Mouse (Mus musculus) liver, adult 2 months (tissue): ENCODE data around the gene Trim69. TPM values are rescaled to one million over a fixed set of nuclear protein-coding genes. Genes with fewer than 3 reads are reported as not detected.

Source experiments
- DNase-seq: peaks from one replicate; pipeline ENCODE4 v3.0.0-alpha.2; 2011; ENCODE audit warnings: low read depth, low spot score; ENCODE audit errors: extremely low read depth
- H3K27ac ChIP-seq: fragments of 200-500 bp; replicated peaks from 2 replicates; pipeline ENCODE4 v1.5.1; 2012; ENCODE audit warnings: low read depth, mild to moderate bottlenecking, control low read depth, inconsistent platforms, low read length; ENCODE audit not compliant: insufficient read depth
- H3K27me3 ChIP-seq: fragments of 200-500 bp; 2 replicates; pipeline ENCODE4 v1.6.1; 2012; ENCODE audit warnings: mild to moderate bottlenecking, moderate library complexity, low read length, inconsistent platforms; ENCODE audit not compliant: control insufficient read depth, insufficient read depth
- H3K36me3 ChIP-seq: fragments of 200-500 bp; 2 replicates; pipeline ENCODE4 v1.6.1; 2012; ENCODE audit warnings: low read length, inconsistent platforms; ENCODE audit not compliant: control insufficient read depth, insufficient read depth
- H3K4me1 ChIP-seq: fragments of 200-500 bp; 2 replicates; pipeline ENCODE4 v1.6.1; 2011; ENCODE audit warnings: low read length; ENCODE audit not compliant: control insufficient read depth, insufficient read depth
- H3K4me3 ChIP-seq: fragments of 200-500 bp; 2 replicates; pipeline ENCODE4 v1.5.1; 2011; ENCODE audit warnings: low read depth, mild to moderate bottlenecking, control low read depth, low read length, moderate library complexity; ENCODE audit not compliant: insufficient read depth
- H3K79me2 ChIP-seq: fragments of 200-500 bp; 2 replicates; pipeline ENCODE4 v1.6.1; 2012; ENCODE audit warnings: inconsistent platforms, mild to moderate bottlenecking, low read length, moderate library complexity; ENCODE audit not compliant: control insufficient read depth, insufficient read depth
- H3K9ac ChIP-seq: fragments of 200-500 bp; 2 replicates; pipeline ENCODE4 v1.6.1; 2012; ENCODE audit warnings: low read depth, mild to moderate bottlenecking, control low read depth, inconsistent platforms, low read length
- CTCF ChIP-seq: fragments of 200-500 bp; IDR thresholded peaks from 2 replicates; pipeline ENCODE4 v1.5.1; 2011; ENCODE audit warnings: low read depth, low read length, control low read depth
- POLR2A ChIP-seq: fragments of 200-500 bp; IDR thresholded peaks from 2 replicates; pipeline ENCODE4 v1.6.1; 2011; ENCODE audit warnings: low read length, control low read depth; ENCODE audit not compliant: insufficient read depth; ENCODE audit errors: extremely low read depth
- WGBS: fragments of 180-500 bp; shearing (Covaris S2); methylation state at CpG from one replicate; pipeline ENCODE4 v1.1.7; 2018; 5-methylcytosine and 5-hydroxymethylcytosine counted together
- polyA plus RNA-seq: library from polyadenylated mRNA; depleted of rRNA; stranded (reverse); fragments of >200 nt; gene quantifications from 2 replicates; pipeline ENCODE4 v1.2.3, GENCODE M21; 2012; rRNA removed
- total RNA-seq: library from RNA; depleted of rRNA; stranded (reverse); fragments of >200 nt; gene quantifications from 2 replicates; pipeline ENCODE4 v1.2.3, GENCODE M21; 2014; rRNA removed

The Trim69 gene
- total RNA-seq (0.09 and 0.13 TPM in 2 replicates), polyA plus RNA-seq (0.07 TPM in 1 of 2 replicates, not detected in the other)

- Histone ChIP-seq H3K27me3 (no peaks in the 10 kb centered on the region), H3K27ac (no peak within 1 kb of the TSS), H3K4me3 (no peak within 1 kb of the TSS), H3K36me3 (no peaks in the 10 kb centered on the region), H3K79me2 (no peaks in the 10 kb centered on the region), H3K9ac (no peak within 1 kb of the TSS), H3K4me1 (peaks cover 11% of the 10 kb centered on the region)
- 29% methylated on average over 2 of the region's 2 CpGs for WGBS
- DNase-seq, result peak; percentile 72
- no peak for TF ChIP-seq POLR2A
- TF ChIP-seq CTCF, result peak; percentile 90
Measured at GRCm38 (mm10) chr2:122160680-122161079, at the start of gene Trim69. TSS of gene Trim69 (plus strand) at chr2:122160700.

- 95% methylated on average over 2 of the region's 2 CpGs for WGBS
- H3K4me1 ChIP-seq, result peaks cover 4% of the 10 kb centered on the region; the same call in 1 of the 2 replicates
- no peak overlapping the region for H3K27ac ChIP-seq
- peaks cover 9% of the 10 kb centered on the region for H3K36me3 ChIP-seq
- H3K79me2 ChIP-seq, result peaks cover 5% of the 10 kb centered on the region; the same call in 1 of the 2 replicates
- TF ChIP-seq POLR2A (no peak), CTCF (no peak)
- H3K27me3 ChIP-seq, result no peaks in the 10 kb centered on the region
- no peak overlapping the region for H3K9ac ChIP-seq
- no peak for DNase-seq
- H3K4me3 ChIP-seq, result no peak overlapping the region
Measured at GRCm38 (mm10) chr2:122116888-122117287, 43.6 kb upstream of the Trim69 start.

GRCm38 (mm10) chr2:122117961-122118958 lies 42.2 kb upstream of the Trim69 start, which contains the start of gene Spg11:
TSS of gene Spg11 (minus strand) at chr2:122118386.
- DNase-seq, result peak; percentile 89
- Histone ChIP-seq H3K4me1 (peaks cover 4% of the 10 kb centered on the region; the same call in 1 of the 2 replicates), H3K4me3 (peak within 1 kb of the TSS; percentile 93), H3K79me2 (peaks cover 5% of the 10 kb centered on the region; the same call in 1 of the 2 replicates), H3K36me3 (peaks cover 6% of the 10 kb centered on the region), H3K27ac (peak within 1 kb of the TSS; percentile 79), H3K9ac (peak within 1 kb of the TSS; percentile 98), H3K27me3 (no peaks in the 10 kb centered on the region)
- WGBS, result 1% methylated on average over 47 of the region's 47 CpGs
- TF ChIP-seq CTCF (no peak), POLR2A (peak; percentile 93)

DNA sequence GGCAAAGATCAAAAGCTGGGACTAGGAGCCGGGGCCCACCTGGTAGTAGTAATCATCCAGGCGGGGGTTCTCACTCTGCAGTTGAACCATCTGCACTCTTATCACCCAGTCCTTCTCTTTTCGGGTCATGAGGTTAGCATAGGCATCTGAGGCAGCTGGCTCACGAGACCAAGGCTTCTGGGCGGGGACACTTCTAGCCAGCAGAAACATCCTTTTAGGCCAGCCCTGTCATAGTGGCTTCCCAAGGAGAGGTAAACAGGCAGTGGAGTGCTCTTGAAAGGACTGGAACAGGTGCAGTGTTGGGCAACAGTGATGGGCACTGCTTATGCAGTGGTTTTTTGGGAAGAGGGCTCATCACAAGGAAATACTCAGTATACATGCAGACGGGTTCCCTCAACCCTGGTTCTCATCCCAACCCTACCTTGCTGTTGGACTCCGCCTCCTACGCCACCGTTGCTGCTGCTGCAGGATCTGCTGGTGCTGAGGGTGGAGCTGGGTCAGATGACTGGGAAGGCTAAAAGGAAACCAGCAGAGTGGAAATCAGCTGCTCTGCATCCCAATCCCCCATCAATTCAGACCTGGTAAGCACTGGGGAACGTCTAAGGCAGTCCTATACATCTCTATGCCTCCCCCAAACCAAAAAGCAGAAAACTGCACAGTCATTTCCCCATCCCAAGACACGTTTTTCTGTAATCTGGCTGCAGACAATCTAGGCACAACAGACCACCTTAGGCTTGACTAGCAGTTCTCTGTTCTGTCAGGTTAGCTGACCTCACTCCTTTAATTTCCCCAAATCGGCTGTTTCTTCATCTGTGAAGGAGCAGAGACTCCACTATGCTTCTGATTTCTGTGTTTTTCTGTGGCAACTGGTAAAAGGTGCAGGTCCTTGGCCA lies 34.6 kb upstream of the Trim69 start:
- H3K27me3 ChIP-seq, result no peaks in the 10 kb centered on the region
- DNase-seq, result no peak
- TF ChIP-seq POLR2A (no peak), CTCF (no peak)
- H3K27ac ChIP-seq, result no peak overlapping the region
- H3K36me3 ChIP-seq, result no peaks in the 10 kb centered on the region
- no peaks in the 10 kb centered on the region; the same call in 1 of the 2 replicates for H3K4me1 ChIP-seq
- H3K79me2 ChIP-seq, result no peaks in the 10 kb centered on the region
- WGBS, result 75% methylated on average over 12 of the region's 12 CpGs
- H3K9ac ChIP-seq, result no peak overlapping the region
- H3K4me3 ChIP-seq, result no peak overlapping the region

DNA sequence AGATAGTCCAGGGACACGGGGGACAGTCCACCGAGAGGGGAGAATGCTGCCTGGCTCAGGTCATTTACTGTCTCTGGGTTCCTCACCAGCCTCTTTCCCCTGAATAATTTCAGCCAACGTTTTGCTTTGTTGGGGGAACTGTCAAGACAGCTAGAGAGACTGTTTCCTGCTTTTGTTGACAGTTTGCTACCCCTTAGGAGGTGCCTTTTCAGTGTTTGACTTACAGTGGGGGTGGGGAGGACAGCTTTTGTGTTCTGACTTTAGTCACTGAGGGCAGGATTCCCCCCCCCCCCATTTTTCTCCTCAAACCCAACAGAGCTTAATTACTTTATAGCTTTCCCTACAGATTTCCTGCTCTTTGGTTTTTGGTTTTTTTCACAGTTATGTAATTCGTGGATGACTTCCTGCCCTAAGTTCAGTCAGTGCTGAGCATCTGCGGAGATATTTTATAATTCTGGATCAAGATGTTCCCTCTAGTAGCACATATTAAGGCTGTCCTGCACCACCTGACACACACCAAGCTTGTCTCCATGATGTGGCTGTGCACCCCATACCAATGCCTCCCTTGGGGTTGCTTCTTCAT lies 33.6 kb upstream of the Trim69 start:
- Histone ChIP-seq H3K27ac (no peak overlapping the region), H3K4me1 (no peaks in the 10 kb centered on the region; the same call in 1 of the 2 replicates), H3K36me3 (no peaks in the 10 kb centered on the region), H3K4me3 (no peak overlapping the region), H3K27me3 (no peaks in the 10 kb centered on the region), H3K9ac (no peak overlapping the region), H3K79me2 (no peaks in the 10 kb centered on the region)
- DNase-seq, result no peak
- no peak for TF ChIP-seq CTCF
- no peak for TF ChIP-seq POLR2A
- WGBS, result 53% methylated on average over 5 of the region's 5 CpGs
